11 mouse cellular contexts compared by ENCODE assay signal in the genomic region with DNA sequence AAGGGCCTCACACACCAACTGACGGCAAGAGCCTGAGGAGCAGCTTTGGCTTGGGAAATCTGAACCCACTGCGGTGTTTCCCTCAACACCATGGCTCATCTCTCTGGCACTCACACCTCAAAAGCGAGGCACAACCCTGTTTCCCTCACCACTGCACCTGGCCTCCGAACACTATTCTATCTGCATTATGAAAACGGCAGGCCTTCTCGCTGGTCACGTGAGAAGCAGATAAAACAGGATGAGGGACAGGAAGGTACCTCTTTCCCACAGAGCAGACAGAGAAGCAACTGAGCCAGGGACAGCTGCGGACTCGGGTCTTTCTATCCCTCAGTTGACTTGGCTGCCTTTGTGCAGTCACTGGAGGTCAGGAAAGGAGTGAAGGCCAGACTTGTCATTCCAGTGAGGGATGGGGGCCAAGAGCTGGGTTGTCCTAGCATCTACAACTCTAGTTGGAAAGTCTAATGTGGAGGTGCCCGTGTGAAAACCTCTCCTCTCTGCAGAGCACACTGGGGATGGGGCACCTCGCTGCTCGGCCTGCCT. TPM values are rescaled to one million over a fixed set of nuclear protein-coding genes. Genes with fewer than 3 reads are reported as not detected.
DNase-seq lines count a peak whose midpoint lies in the region; ATAC-seq and TF ChIP-seq lines count a peak whose summit lies in the region.
"Had no signal": no experiment of that assay in that cellular context is flagged by ENCODE, and none has a peak within 500 bp of the region (broad histone marks: within the 10 kb centered on the region; RNA-seq: fewer than 3 reads in every experiment).

No protein-coding gene starts in this region.

- H3K4me3 ChIP-seq in limb, embryonic 13.5 days: no peak overlapping the region
- H3K4me3 ChIP-seq in thymus, adult 2 months (ENCODE audit: control insufficient read depth, insufficient read depth, low read length): 0 out of 2 replicates have a peak overlapping the region, but pooled peaks have one; percentile 15
- H3K4me3 ChIP-seq in forebrain, embryonic 13.5 days: no peak overlapping the region
- H3K4me3 ChIP-seq: hindbrain, embryonic 13.5 days; neural tube, embryonic 13.5 days had no signal

- peak overlapping the region; percentile 75; the same call in 1 of the 2 replicates for H3K27ac ChIP-seq in limb, embryonic 13.5 days
- peak overlapping the region; percentile 53 for H3K27ac ChIP-seq in thymus, adult 2 months (ENCODE audit: control insufficient read depth, insufficient read depth, low read length)
- H3K27ac ChIP-seq in forebrain, embryonic 13.5 days: no peak overlapping the region
- H3K27ac ChIP-seq: hindbrain, embryonic 13.5 days; neural tube, embryonic 13.5 days had no signal

- 80% methylated on average over 12 of the region's 12 CpGs for WGBS in limb, embryonic 13.5 days
- WGBS in thymus, adult 2 months: 19% methylated on average over 12 of the region's 12 CpGs
- WGBS in forebrain, embryonic 13.5 days: 90% methylated on average over 12 of the region's 12 CpGs

- TF ChIP-seq POLR2A in thymus, adult 2 months (IDR thresholded peaks at IDR 0.05; ENCODE audit: control insufficient read depth, extremely low read depth, insufficient read depth, low read length, poor library complexity): no peak

- ATAC-seq in limb, embryonic 13.5 days (ENCODE audit: low FRiP score, low read depth): no peak
- ATAC-seq in forebrain, embryonic 13.5 days: no peak

- intact Hi-C loops in heart, postnatal 25 days (cut with DNase I): no loop called here
- intact Hi-C loops in gastrocnemius, postnatal 14 days (cut with DNase I; ENCODE audit: low total_unique reads): no loop called here

- no peak overlapping the region for H3K4me2 ChIP-seq in limb, embryonic 13.5 days (replicated peaks)
- H3K4me2 ChIP-seq in forebrain, embryonic 13.5 days: no peak overlapping the region
- H3K4me2 ChIP-seq: hindbrain, embryonic 13.5 days; neural tube, embryonic 13.5 days had no signal

- no peaks in the 10 kb centered on the region for H3K27me3 ChIP-seq in limb, embryonic 13.5 days
- no peaks in the 10 kb centered on the region for H3K27me3 ChIP-seq in thymus, adult 2 months (ENCODE audit: control insufficient read depth, insufficient read depth, low read length)
- no peaks in the 10 kb centered on the region for H3K27me3 ChIP-seq in forebrain, embryonic 13.5 days
- H3K27me3 ChIP-seq: hindbrain, embryonic 13.5 days; neural tube, embryonic 13.5 days had no signal

- peak; percentile 93 for DNase-seq in heart, adult 11 months
- no peak for DNase-seq in heart, postnatal 25 days (ENCODE audit: low spot score)
- DNase-seq in gastrocnemius, postnatal 14 days: peak; percentile 43
- DNase-seq in thymus, adult 2 months: peak; percentile 60
- DNase-seq in B cell, adult 2 months: no peak
- DNase-seq: layer of hippocampus, postnatal 36 days; lung, adult 2 months had no signal

- TF ChIP-seq CTCF in thymus, adult 2 months (IDR thresholded peaks at IDR 0.05; ENCODE audit: borderline replicate concordance, control insufficient read depth, extremely low read depth, insufficient read depth, low read length, poor library complexity): no peak

- H3K9ac ChIP-seq in limb, embryonic 13.5 days: 0 out of 2 replicates have a peak overlapping the region, but pooled peaks have one; percentile 25
- no peak overlapping the region for H3K9ac ChIP-seq in forebrain, embryonic 13.5 days
- H3K9ac ChIP-seq: hindbrain, embryonic 13.5 days; neural tube, embryonic 13.5 days had no signal

- no peaks in the 10 kb centered on the region for H3K9me3 ChIP-seq in limb, embryonic 13.5 days
- H3K9me3 ChIP-seq in forebrain, embryonic 13.5 days (replicated peaks): no peaks in the 10 kb centered on the region
- H3K9me3 ChIP-seq: hindbrain, embryonic 13.5 days; neural tube, embryonic 13.5 days had no signal

- no peaks in the 10 kb centered on the region for H3K36me3 ChIP-seq in limb, embryonic 13.5 days
- H3K36me3 ChIP-seq in thymus, adult 2 months (ENCODE audit: control insufficient read depth, insufficient read depth, low read length): no peaks in the 10 kb centered on the region
- no peaks in the 10 kb centered on the region for H3K36me3 ChIP-seq in forebrain, embryonic 13.5 days (ENCODE audit: poor library complexity, severe bottlenecking)
- H3K36me3 ChIP-seq: hindbrain, embryonic 13.5 days; neural tube, embryonic 13.5 days had no signal

- peaks cover 32% of the 10 kb centered on the region for H3K4me1 ChIP-seq in limb, embryonic 13.5 days
- peaks cover 34% of the 10 kb centered on the region for H3K4me1 ChIP-seq in thymus, adult 2 months (replicated peaks; ENCODE audit: control insufficient read depth, insufficient read depth, low read length)
- peaks cover 17% of the 10 kb centered on the region for H3K4me1 ChIP-seq in forebrain, embryonic 13.5 days

RNA-seq across cellular contexts. Expression of a gene that starts 29.2 kb away (rescaled TPM):
- total RNA-seq in heart, postnatal 25 days (2021): 1 to 10 TPM; 5.6 to 6.3 TPM
- 1 to 10 TPM; 6.7 to 7.0 TPM for total RNA-seq in gastrocnemius, postnatal 14 days (2021)
- 8.8 and 10.4 TPM in 2 replicates for polyA plus RNA-seq in limb, embryonic 13.5 days (2015; fragmentation: Nextera tagmentation; extraction: Ambion mirVana)
- polyA plus RNA-seq in thymus, adult 2 months (2012; rRNA removed): 24.7 and 26.8 TPM in 2 replicates
- 6.1 and 6.9 TPM in 2 replicates for polyA plus RNA-seq in forebrain, embryonic 13.5 days (2015; fragmentation: Nextera tagmentation; extraction: Ambion mirVana)

Comparison
In these comparisons a context has a peak if more than half of its experiments do, and no peak if none do; other contexts are left out.
1. DNase-seq: peak in heart, adult 11 months (single experiment), gastrocnemius, postnatal 14 days (single experiment) and thymus, adult 2 months (single experiment); none in heart, postnatal 25 days (single experiment) and B cell, adult 2 months (0 of 2).